Mouse (Mus musculus): ENCODE measurements at regions not wholly inside any gene's neighbourhood (a gene's known extent, or its start where the extent isn't known, plus 50 kb on each side); places are given as distances from the start of the nearest gene placed in this dataset.

DNA sequence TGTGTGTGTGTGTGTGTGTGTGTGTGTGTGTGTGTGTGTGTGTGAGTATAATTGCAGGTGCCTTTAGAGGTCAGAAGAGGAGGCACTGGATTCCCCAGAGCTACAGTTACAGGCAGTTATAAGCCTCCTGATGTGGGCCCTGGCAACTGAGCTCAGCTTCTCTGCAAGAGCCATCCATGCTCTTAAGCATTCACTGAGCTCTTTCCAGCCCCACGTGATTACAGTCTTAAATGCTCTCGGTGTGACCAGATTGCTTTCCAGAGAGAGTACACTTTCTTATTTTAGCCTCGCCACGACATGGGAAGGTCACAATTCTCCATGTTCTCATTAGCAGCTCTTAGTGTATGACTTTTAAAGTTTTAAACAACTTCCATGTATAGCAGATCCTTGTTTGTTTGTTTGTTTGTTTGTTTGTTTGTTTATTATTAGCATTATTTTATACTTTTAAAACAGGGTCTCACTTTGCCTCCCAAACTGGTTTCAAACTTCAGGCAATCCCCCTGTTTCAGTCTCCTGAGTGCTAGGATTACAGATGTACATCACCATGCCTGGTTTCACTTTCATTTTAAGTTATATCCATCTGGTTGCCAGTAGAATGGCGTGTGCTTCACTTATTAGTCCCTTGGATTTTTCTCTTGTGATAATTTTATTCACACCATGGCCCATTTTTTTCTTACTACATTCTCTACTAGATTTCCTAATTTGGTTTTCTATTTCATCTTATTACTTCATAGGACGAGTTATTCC lies 58.9 kb upstream of the Lifr start:
- Histone ChIP-seq H3K36me3 (no peaks in the 10 kb centered on the region), H3K9ac (no peak overlapping the region), H3K4me2 (replicated peaks) (no peak overlapping the region), H3K4me1 (no peaks in the 10 kb centered on the region), H3K4me3 (replicated peaks) (no peak overlapping the region), H3K9me3 (replicated peaks) (no peaks in the 10 kb centered on the region), H3K27ac (replicated peaks) (no peak overlapping the region), H3K27me3 (no peaks in the 10 kb centered on the region)
- WGBS, result 41% methylated on average over 6 of the region's 6 CpGs
- ATAC-seq (ENCODE audit: insufficient number of reproducible peaks, low FRiP score, low TSS enrichment, low read depth), result no peak

DNA sequence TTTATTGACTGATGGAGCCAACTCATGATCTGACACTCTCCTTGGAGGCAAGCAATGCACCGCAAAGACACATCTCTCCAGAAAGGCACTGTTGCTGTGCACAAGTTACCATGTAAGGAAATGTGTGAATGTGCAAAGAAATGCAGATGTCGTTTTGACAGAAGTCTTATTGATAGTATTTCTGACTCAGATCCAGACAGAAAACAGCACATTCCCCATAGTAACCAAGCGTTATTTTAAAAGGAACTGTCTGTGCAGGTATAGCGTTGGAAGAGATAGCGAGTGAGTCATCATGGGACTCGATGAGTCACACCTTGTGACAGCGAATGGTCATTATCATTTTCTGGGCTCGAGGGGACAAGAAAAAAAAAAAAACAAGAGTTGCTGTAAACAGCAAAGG lies 52.9 kb upstream of the Lifr start:
- Histone ChIP-seq H3K27me3 (no peaks in the 10 kb centered on the region), H3K4me1 (no peaks in the 10 kb centered on the region), H3K4me2 (replicated peaks) (no peak overlapping the region), H3K9me3 (replicated peaks) (no peaks in the 10 kb centered on the region), H3K27ac (replicated peaks) (no peak overlapping the region), H3K36me3 (no peaks in the 10 kb centered on the region), H3K9ac (no peak overlapping the region), H3K4me3 (replicated peaks) (no peak overlapping the region)
- no peak for ATAC-seq (ENCODE audit: insufficient number of reproducible peaks, low FRiP score, low TSS enrichment, low read depth)
- WGBS, result 80% methylated on average over 8 of the region's 8 CpGs

DNA sequence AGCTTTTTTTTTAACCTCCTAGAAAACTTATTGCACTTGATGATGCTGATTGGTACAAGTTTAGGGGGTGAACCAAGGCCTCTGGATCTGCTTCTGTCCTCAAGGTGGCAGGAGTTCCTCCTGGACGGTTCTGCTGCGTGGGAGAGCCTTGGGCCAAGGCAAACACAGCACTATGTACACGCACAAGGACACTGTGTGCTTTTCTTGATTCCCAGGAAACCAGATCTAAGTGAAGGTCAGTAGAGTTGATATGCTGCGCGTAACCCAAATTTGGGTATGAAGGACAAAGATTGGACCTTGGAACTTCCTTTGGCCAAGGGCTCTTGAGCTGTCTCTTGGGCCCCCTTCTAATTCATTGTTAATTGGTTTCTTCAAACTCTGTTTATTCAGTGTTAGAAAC lies 51.3 kb upstream of the Lifr start:
- no peak overlapping the region for H3K9ac ChIP-seq
- H3K27me3 ChIP-seq, result no peaks in the 10 kb centered on the region
- ATAC-seq (ENCODE audit: insufficient number of reproducible peaks, low FRiP score, low TSS enrichment, low read depth), result no peak
- H3K4me3 ChIP-seq (replicated peaks), result no peak overlapping the region
- H3K36me3 ChIP-seq, result no peaks in the 10 kb centered on the region
- no peaks in the 10 kb centered on the region for H3K4me1 ChIP-seq
- H3K9me3 ChIP-seq (replicated peaks), result no peaks in the 10 kb centered on the region
- WGBS, result 91% methylated on average over 5 of the region's 5 CpGs
- H3K4me2 ChIP-seq (replicated peaks), result no peak overlapping the region
- H3K27ac ChIP-seq (replicated peaks), result no peak overlapping the region

DNA sequence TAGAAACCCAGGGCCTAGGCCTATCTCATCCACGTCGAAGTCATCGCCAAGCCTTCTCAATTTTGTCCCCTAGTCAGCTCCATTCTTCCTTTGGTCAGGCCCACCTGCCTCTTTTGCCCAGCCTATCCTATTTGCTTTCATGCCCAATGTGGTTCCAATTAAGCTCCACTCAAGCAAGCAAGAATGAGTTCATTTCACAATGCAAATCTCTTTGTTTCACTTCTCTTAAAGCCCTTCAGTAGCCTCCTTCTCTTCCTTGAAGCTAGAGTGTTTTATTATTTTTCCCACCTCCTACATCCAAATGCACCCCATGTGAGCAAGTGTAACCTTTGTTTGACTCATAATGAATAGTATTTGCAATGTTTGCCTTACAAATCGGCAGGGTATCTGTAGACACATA lies 50.6 kb upstream of the Lifr start:
- Histone ChIP-seq H3K27me3 (no peaks in the 10 kb centered on the region), H3K4me1 (no peaks in the 10 kb centered on the region), H3K27ac (replicated peaks) (no peak overlapping the region), H3K9me3 (replicated peaks) (no peaks in the 10 kb centered on the region), H3K4me2 (replicated peaks) (no peak overlapping the region), H3K4me3 (replicated peaks) (no peak overlapping the region), H3K36me3 (no peaks in the 10 kb centered on the region), H3K9ac (no peak overlapping the region)
- ATAC-seq (ENCODE audit: insufficient number of reproducible peaks, low FRiP score, low TSS enrichment, low read depth), result no peak
- 77% methylated on average over 4 of the region's 4 CpGs for WGBS

Measured in embryonic facial prominence, embryonic 15.5 days (tissue).